Mouse (Mus musculus) CH12.LX (cell line): Measurements from ENCODE around the gene Scd4.

Source experiments
- BHLHE40 ChIP-seq: IDR thresholded peaks from 2 replicates; pipeline ENCODE4 v1.6.1; 2011; ENCODE audit warnings: mild to moderate bottlenecking, low read depth, low read length, improper control_type of control experiment
- CTCF ChIP-seq, 2 experiments: IDR thresholded peaks in 1 of 2; conservative IDR thresholded peaks in 1 of 2; 2 replicates each; pipeline ENCODE4 v1.5.1; 2011 to 2012; ENCODE audit warnings: low read depth in 2 of 2, low read length in 2 of 2, improper control_type of control experiment in 1 of 2, inconsistent platforms in 1 of 2, mild to moderate bottlenecking in 1 of 2, moderate library complexity in 1 of 2
- EP300 ChIP-seq: IDR thresholded peaks from 2 replicates; pipeline ENCODE4 v1.6.1; 2011; ENCODE audit warnings: low read length, improper control_type of control experiment
- MAZ ChIP-seq: IDR thresholded peaks from 2 replicates; pipeline ENCODE4 v1.6.1; 2012; ENCODE audit warnings: low read depth, mild to moderate bottlenecking, inconsistent platforms, low read length, improper control_type of control experiment, moderate library complexity
- RAD21 ChIP-seq: IDR thresholded peaks from 2 replicates; pipeline ENCODE4 v1.6.1; 2011; ENCODE audit warnings: low read depth, mild to moderate bottlenecking, low read length, improper control_type of control experiment, moderate library complexity
- USF1 ChIP-seq: IDR thresholded peaks from 2 replicates; pipeline ENCODE4 v1.6.1; 2014; ENCODE audit warnings: low read depth, mild to moderate bottlenecking, inconsistent platforms, low read length, improper control_type of control experiment
- ZNF384 ChIP-seq: IDR thresholded peaks from 2 replicates; pipeline ENCODE4 v1.6.1; 2012; ENCODE audit warnings: low read depth, low read length, improper control_type of control experiment, inconsistent platforms

- TF ChIP-seq MAZ, result no peak
- TF ChIP-seq EP300, result no peak
- TF ChIP-seq CTCF (conservative IDR thresholded peaks at IDR 0.05 in 1 of 2, IDR thresholded peaks at IDR 0.05 in 1 of 2; ENCODE audit: low read depth in 2 of 2, low read length in 2 of 2), result no peak
- no peak for TF ChIP-seq ZNF384
- no peak for TF ChIP-seq USF1
- no peak for TF ChIP-seq RAD21
- no peak for TF ChIP-seq BHLHE40
Observed at GRCm38 (mm10) chr19:44320316-44320715, 12.6 kb upstream of the Scd4 start.
